Mouse (Mus musculus) CH12.LX (cell line): Measurements from ENCODE around the gene Lipo1. TPM values are rescaled to one million over a fixed set of nuclear protein-coding genes. Genes with fewer than 3 reads are reported as not detected.
"Not testable (repeated sequence)": the region's sequence is repeated elsewhere in the genome, so short reads cannot be mapped to it uniquely, and the experiment has no call there.

Source experiments
- DNase-seq: peaks from one replicate; pipeline ENCODE4 v3.0.0-alpha.2; 2013; ENCODE audit errors: extremely low read depth
- H3K27ac ChIP-seq: 2 replicates; pipeline ENCODE4 v1.5.1; 2012; ENCODE audit warnings: low read depth, mild to moderate bottlenecking, control low read depth, moderate library complexity; ENCODE audit not compliant: insufficient read depth
- H3K27me3 ChIP-seq: replicated peaks from 2 replicates; pipeline ENCODE3; 2012; ENCODE audit warnings: inconsistent platforms
- H3K36me3 ChIP-seq, 2 experiments: replicated peaks in 1 of 2; 2 replicates each; pipeline versions ENCODE3 to v1.6.1; 2012; ENCODE audit warnings: inconsistent platforms in 1 of 2, low read length in 1 of 2, mild to moderate bottlenecking in 1 of 2, mixed read lengths in 1 of 2, moderate library complexity in 1 of 2; ENCODE audit not compliant: control insufficient read depth in 1 of 2, insufficient read depth in 1 of 2
- H3K4me1 ChIP-seq, 2 experiments: 2 replicates each; pipeline ENCODE4 v1.6.1; 2012; ENCODE audit warnings: inconsistent platforms in 1 of 2, moderate library complexity in 1 of 2; ENCODE audit not compliant: insufficient read depth in 2 of 2, control insufficient read depth in 1 of 2
- H3K4me2 ChIP-seq: 2 replicates; pipeline ENCODE4 v1.6.1; 2012; ENCODE audit warnings: low read depth, mild to moderate bottlenecking, control low read depth; ENCODE audit not compliant: poor library complexity, insufficient read depth, severe bottlenecking
- H3K4me3 ChIP-seq, 3 experiments: fragments of 150-350 bp in 1 of 3; sonication (generic) in 1 of 3; replicated peaks in 1 of 3; 2 replicates each; pipeline versions ENCODE3 to v1.5.1; 2011 to 2012; ENCODE audit warnings: low read depth in 2 of 3, low read length in 2 of 3, mild to moderate bottlenecking in 2 of 3, moderate library complexity in 2 of 3, control low read depth in 1 of 3, improper control_type of control experiment in 1 of 3, inconsistent platforms in 1 of 3, mixed read lengths in 1 of 3; ENCODE audit not compliant: poor library complexity in 1 of 3
- H3K79me2 ChIP-seq: replicated peaks from 2 replicates; pipeline ENCODE4 v1.6.1; 2012; ENCODE audit warnings: mild to moderate bottlenecking, moderate library complexity; ENCODE audit not compliant: control insufficient read depth, poor library complexity, insufficient read depth, severe bottlenecking; ENCODE audit errors: extremely low read depth
- H3K9ac ChIP-seq: 2 replicates; pipeline ENCODE4 v1.6.1; 2012; ENCODE audit warnings: low read depth, mild to moderate bottlenecking, control low read depth, moderate library complexity; ENCODE audit not compliant: insufficient read depth
- H3K9me3 ChIP-seq: replicated peaks from 2 replicates; pipeline ENCODE3; 2012; ENCODE audit warnings: low read length, inconsistent platforms, mixed read lengths
- IRF4 ChIP-seq: IDR thresholded peaks from 2 replicates; pipeline ENCODE4 v1.6.1; 2014; ENCODE audit warnings: low read depth, mild to moderate bottlenecking, inconsistent platforms, low read length, improper control_type of control experiment
- PAX5 ChIP-seq: IDR thresholded peaks from 2 replicates; pipeline ENCODE4 v1.6.1; 2012; ENCODE audit warnings: low read length, inconsistent platforms, mixed read lengths
- SMC3 ChIP-seq: IDR thresholded peaks from 2 replicates; pipeline ENCODE4 v1.6.1; 2011; ENCODE audit warnings: low read depth, low read length, improper control_type of control experiment
- dilution Hi-C: fragments of 300-500 bp; cut with MboI; formaldehyde crosslinking; loops from 2 replicates; pipeline ENCODE4 v1.14.3; 2020; ENCODE audit warnings: low sequenced_read_pairs; ENCODE audit not compliant: extremely low pct_unique_long_range_greater_than_20kb, extremely low pct_ligation_motif_present
- in situ Hi-C: fragments of 300-500 bp; cut with MboI; formaldehyde crosslinking; loops from 3 replicates; pipeline ENCODE4 v1.14.3; 2019; ENCODE audit warnings: low sequenced_read_pairs, low pct_ligation_motif_present, low pct_unique_long_range_greater_than_20kb, mixed read lengths
- polyA plus RNA-seq: library from polyadenylated mRNA; unstranded; fragments of >175 nt; gene quantifications from 2 replicates; pipeline ENCODE4 v1.2.1, GENCODE M21; 2012; ENCODE audit warnings: low read depth; ENCODE audit not compliant: insufficient read length
- total RNA-seq, 2 experiments: library from RNA; depleted of rRNA; stranded (reverse); fragments of 300-350 nt in 1 of 2; fragments of >200 nt in 1 of 2; gene quantifications; 2 replicates each; pipeline ENCODE4 v1.2.3; 2012 to 2014

Gene Lipo1
- not detected in 2 replicates for total RNA-seq (2012; rRNA removed)
- total RNA-seq (2014; rRNA removed) = not detected in 2 replicates
- polyA plus RNA-seq = not detected in 2 replicates

DNA sequence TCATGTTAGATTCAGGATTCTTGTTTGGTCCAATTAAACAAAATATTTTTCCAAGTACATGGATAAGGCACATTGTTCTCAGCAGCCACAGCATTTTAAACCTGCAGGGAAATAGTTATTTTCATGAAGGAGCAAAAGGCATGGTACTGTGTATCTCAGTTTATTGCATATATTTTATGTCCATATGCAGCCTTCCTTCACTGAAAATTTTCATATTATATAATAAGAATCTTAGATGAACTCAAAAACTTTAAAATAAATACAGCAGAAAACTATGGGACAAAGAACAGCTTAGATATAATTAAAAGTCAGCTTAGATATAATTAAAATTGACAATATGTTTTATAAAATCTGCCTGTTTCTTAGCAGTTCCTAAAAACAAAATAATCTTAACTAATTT lies at the start of gene Lipo1:
Gene Lipo1, minus strand, starts transcription at position 101 of the 400 bp plus-strand sequence.
- DNase-seq, H3K79me2 ChIP-seq, H3K27me3 ChIP-seq, H3K4me2 ChIP-seq, H3K9me3 ChIP-seq, H3K36me3 ChIP-seq, H3K4me1 ChIP-seq, H3K9ac ChIP-seq, dilution Hi-C loops, H3K4me3 ChIP-seq, H3K27ac ChIP-seq, in situ Hi-C loops: not testable (repeated sequence)

DNA sequence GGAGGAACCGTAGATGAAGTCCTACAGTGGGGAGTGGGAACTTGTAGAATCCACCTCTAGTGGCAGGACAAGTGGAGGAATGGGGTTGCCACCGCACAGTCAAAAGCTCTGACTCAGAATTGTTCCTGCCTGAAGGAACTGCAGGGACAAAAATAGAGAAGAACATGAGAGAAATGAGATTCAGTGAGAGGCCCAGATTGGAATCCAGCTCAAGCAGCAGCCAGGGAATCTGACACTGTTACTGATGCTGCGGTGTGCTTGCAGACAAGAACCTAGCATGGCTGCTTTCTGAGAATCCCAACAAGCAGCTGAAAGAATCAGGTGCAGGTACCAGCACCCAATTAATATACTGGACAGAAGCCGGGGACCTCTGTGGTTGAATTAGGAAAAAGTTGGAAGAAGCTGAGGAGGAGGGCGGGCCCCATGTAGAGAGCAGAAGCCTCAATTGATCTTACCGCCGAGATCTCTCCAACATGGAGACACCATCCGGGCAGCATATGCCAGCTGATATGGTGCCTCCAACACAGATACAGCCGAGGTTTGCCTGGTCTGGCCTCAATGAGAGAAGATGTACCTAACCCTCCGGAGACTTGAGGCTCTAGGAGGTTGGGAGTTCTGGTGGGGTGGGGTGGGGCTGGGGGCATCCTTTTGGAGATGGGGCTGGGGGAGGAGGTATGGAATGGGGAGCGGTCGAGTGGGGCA lies 532 bp downstream of the Lipo1 start:
- H3K4me1 ChIP-seq = no peaks in the 10 kb centered on the region
- no peak overlapping the region for H3K4me3 ChIP-seq
- no peak overlapping the region for H3K4me2 ChIP-seq
- in situ Hi-C loops = no loop called here
- no peaks in the 10 kb centered on the region for H3K36me3 ChIP-seq
- TF ChIP-seq PAX5 (no peak), SMC3 (no peak), IRF4 (no peak)
- no peak overlapping the region for H3K27ac ChIP-seq
- no peaks in the 10 kb centered on the region for H3K79me2 ChIP-seq
- H3K9me3 ChIP-seq = no peaks in the 10 kb centered on the region
- DNase-seq = no peak
- no peak overlapping the region for H3K9ac ChIP-seq
- H3K27me3 ChIP-seq = no peaks in the 10 kb centered on the region
- dilution Hi-C loops = no loop called here

DNA sequence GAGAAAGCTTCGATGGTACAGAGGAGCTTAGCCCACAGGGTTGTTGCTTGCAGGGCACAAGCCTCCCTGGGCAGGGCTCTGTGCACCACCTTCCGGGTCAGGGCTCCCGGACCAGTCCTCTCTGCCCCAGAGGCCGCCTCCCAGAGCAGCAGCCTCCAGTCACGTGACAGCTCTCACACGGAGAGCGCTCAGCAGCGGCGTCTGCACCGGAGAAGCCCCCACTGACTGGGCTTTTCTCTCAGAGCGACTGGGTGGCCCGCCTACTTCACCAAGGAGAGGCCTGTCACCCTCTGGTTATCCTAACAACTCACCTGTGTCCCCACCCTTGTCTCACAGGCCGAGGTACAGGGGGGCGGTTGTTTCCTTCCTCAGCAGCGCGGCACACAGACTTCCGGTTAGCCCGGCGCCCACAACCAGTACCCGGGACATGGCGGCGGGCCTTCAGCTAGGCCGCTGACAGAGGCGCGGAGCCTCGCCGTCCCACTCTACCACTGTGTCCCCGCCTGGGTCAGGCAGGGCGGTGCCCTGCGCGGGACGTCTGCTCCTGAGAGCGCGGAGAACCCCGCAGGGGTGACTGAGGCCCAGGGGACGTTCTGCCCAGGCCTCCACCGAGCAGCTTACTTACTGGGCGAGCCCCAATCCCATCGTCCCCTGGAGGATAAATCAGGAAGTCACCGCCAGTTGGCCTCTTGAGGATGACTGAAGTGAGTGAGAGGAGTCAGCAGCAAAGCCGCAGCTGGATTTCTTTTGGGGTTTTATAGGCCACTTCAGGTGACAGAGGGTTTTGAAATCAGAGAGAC lies 25.8 kb downstream of the Lipo1 start, which contains the start of gene Lipo3:
Gene Lipo3, minus strand, starts transcription at position 665 of the 800 bp plus-strand sequence.
- H3K36me3 ChIP-seq, H3K27me3 ChIP-seq, dilution Hi-C loops, H3K4me1 ChIP-seq, H3K9me3 ChIP-seq, H3K79me2 ChIP-seq, H3K27ac ChIP-seq, H3K4me2 ChIP-seq, in situ Hi-C loops, DNase-seq, H3K9ac ChIP-seq, H3K4me3 ChIP-seq: not testable (repeated sequence)

DNA sequence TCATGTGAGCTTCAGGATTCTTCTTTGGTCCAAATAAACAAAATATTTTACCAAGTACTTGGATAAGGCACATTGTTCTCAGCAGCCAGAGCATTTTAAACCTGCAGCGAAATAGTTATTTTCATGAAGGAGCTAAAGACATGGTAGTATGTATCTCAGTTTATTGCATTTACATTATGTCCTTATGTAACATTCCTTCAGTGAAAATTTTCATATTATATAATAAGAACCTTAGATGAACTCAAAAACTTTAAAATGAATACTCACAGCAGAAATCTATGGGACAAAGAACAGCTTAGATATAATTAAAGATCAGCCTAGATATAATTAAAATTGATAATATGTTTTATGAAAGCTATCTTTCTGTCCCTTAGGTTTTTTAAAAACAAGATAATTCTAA lies 36.0 kb downstream of the Lipo1 start, which contains the start of gene Lipo2:
Gene Lipo2, minus strand, starts transcription at position 101 of the 400 bp plus-strand sequence.
- H3K36me3 ChIP-seq, in situ Hi-C loops, H3K9me3 ChIP-seq, DNase-seq, dilution Hi-C loops, H3K9ac ChIP-seq, H3K4me3 ChIP-seq, H3K4me1 ChIP-seq, H3K79me2 ChIP-seq, H3K27ac ChIP-seq, H3K27me3 ChIP-seq, H3K4me2 ChIP-seq: not testable (repeated sequence)

Other genes starting within 250 kb of the Lipo1 start
- not detected in 2 replicates for gene Gm8978, start 162.2 kb downstream of the Lipo1 start, total RNA-seq (2012; rRNA removed)
- gene Gm8978, start 162.2 kb downstream of the Lipo1 start, total RNA-seq (2014; rRNA removed) = not detected in 2 replicates
- not detected in 2 replicates for gene Gm8978, start 162.2 kb downstream of the Lipo1 start, polyA plus RNA-seq
- gene Lipo2, start 36.1 kb downstream of the Lipo1 start, total RNA-seq (2012; rRNA removed) = not detected in 2 replicates
- gene Lipo2, start 36.1 kb downstream of the Lipo1 start, total RNA-seq (2014; rRNA removed) = not detected in 2 replicates
- not detected in 2 replicates for gene Lipo2, start 36.1 kb downstream of the Lipo1 start, polyA plus RNA-seq
- 9.0 and 9.7 TPM in 2 replicates for gene Lipo3, start 25.5 kb downstream of the Lipo1 start, total RNA-seq (2012; rRNA removed)
- 42.0 and 44.6 TPM in 2 replicates for gene Lipo3, start 25.5 kb downstream of the Lipo1 start, total RNA-seq (2014; rRNA removed)
- 16.4 and 18.5 TPM in 2 replicates for gene Lipo3, start 25.5 kb downstream of the Lipo1 start, polyA plus RNA-seq
- not detected in 2 replicates for gene Lipf, start 173.7 kb upstream of the Lipo1 start, total RNA-seq (2012; rRNA removed)
- gene Lipf, start 173.7 kb upstream of the Lipo1 start, total RNA-seq (2014; rRNA removed) = not detected in 2 replicates
- not detected in 2 replicates for gene Lipf, start 173.7 kb upstream of the Lipo1 start, polyA plus RNA-seq
- not detected in 2 replicates for gene Lipk, start 220.8 kb upstream of the Lipo1 start, total RNA-seq (2012; rRNA removed)
- gene Lipk, start 220.8 kb upstream of the Lipo1 start, total RNA-seq (2014; rRNA removed) = not detected in 2 replicates
- not detected in 2 replicates for gene Lipk, start 220.8 kb upstream of the Lipo1 start, polyA plus RNA-seq